In the genomic region with DNA sequence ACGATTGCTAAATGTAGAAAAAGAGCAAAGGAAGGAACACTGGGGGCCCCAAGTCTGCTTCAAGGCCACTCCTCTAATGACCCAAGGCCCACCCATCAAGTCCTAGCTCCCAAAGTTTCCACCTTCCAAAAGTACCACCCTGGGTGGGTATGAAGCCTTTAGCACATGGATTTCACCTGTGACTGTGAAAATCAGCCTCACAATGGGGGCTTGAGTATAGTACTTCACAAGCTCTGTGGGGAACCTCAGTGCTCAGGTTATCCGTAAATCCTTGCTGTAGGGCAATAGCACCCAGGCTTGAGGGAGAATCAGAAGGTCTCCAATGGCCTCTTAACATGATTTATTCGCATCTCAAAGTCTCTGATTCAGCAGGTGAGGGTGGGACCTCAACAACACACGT, we compare ENCODE assay signal across 20 mouse cellular contexts. TPM values are rescaled to one million over a fixed set of nuclear protein-coding genes. Genes with fewer than 3 reads are reported as not detected.
"Had no signal": no experiment of that assay in that cellular context is flagged by ENCODE, and none has a peak within 500 bp of the region (broad histone marks: within the 10 kb centered on the region; RNA-seq: fewer than 3 reads in every experiment).

No protein-coding gene starts in this region.

- DNase-seq: liver, postnatal 0 days; lung, adult 2 months; lung, postnatal 14 days; lung, postnatal 36 days; midbrain, embryonic 14.5 days; right cerebral cortex, postnatal 14 days; thymus, adult 2 months; thymus, postnatal 25 days; thymus, postnatal 4 days had no signal

- H3K4me1 ChIP-seq: liver, embryonic 15.5 days; megakaryocyte, embryonic 14.5 days; midbrain, embryonic 12.5 days; neural tube, embryonic 12.5 days had no signal

- H3K27me3 ChIP-seq: liver, embryonic 15.5 days; lung, embryonic 15.5 days; megakaryocyte, embryonic 14.5 days; midbrain, embryonic 12.5 days; neural tube, embryonic 12.5 days had no signal

- H3K4me3 ChIP-seq: liver, embryonic 15.5 days; lung, embryonic 15.5 days; megakaryocyte, embryonic 14.5 days; midbrain, embryonic 10.5 days; midbrain, embryonic 12.5 days; myocyte; neural tube, embryonic 12.5 days had no signal

- ATAC-seq: liver, postnatal 0 days; lung, postnatal 0 days; midbrain, embryonic 16.5 days had no signal

- H3K27ac ChIP-seq: liver, embryonic 15.5 days; macrophage; midbrain, embryonic 10.5 days; midbrain, embryonic 12.5 days; neural tube, embryonic 12.5 days had no signal

- H3K9ac ChIP-seq: liver, embryonic 15.5 days; liver, postnatal 0 days; lung, embryonic 15.5 days; midbrain, embryonic 12.5 days; neural tube, embryonic 12.5 days had no signal

- H3K36me3 ChIP-seq: liver, embryonic 15.5 days; lung, embryonic 15.5 days; midbrain, embryonic 10.5 days; midbrain, embryonic 12.5 days; neural tube, embryonic 12.5 days had no signal

- H3K9me3 ChIP-seq: liver, embryonic 15.5 days; lung, embryonic 15.5 days; midbrain, embryonic 10.5 days; midbrain, embryonic 12.5 days; neural tube, embryonic 12.5 days had no signal

RNA-seq across cellular contexts. Expression of a gene that starts 30.5 kb away (rescaled TPM):
- total RNA-seq: neutrophil, adult 5-6 weeks had no signal
